Mouse (Mus musculus): ENCODE results near the gene Stard10.

- TF ChIP-seq EP300 (IDR thresholded peaks at IDR 0.05; ENCODE audit: low read depth) (no peak), CTCF (IDR thresholded peaks at IDR 0.05; ENCODE audit: low read depth) (no peak)
These were observed 19.8 kb downstream of the Stard10 start for GRCm38 (mm10) chr7:101336686-101337085.

Measured in heart, postnatal 0 days (tissue).